Mouse (Mus musculus): ENCODE data around the gene Slc24a3.

DNA sequence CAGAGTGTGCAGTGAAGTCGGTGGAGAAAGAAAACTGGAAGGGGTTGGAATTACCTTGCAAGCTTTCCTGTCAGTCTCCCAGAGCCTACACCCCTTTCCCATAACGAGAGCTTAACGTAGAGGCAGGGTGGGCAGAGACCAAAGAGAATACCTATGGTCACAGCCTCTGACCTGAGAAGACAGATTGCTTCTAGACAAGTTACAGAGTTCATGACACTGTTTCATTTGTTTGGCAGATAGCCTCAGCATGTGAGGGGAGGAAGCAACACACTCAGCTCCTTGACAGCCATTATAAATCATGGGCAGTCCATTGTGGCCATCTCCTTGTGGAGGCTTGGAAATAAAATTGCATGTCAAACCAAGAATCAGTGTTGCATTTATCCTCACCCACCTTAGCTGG, 156.9 kb downstream of the Slc24a3 start:
- TF ChIP-seq ZMIZ1 (IDR thresholded peaks at IDR 0.05; ENCODE audit: low read depth, low read length) (no peak), ZKSCAN1 (IDR thresholded peaks at IDR 0.05; ENCODE audit: low read depth, low read length) (no peak), POLR2AphosphoS5 (IDR thresholded peaks at IDR 0.05; ENCODE audit: borderline replicate concordance, low read depth, low read length) (no peak), MAFK (IDR thresholded peaks at IDR 0.05; ENCODE audit: borderline replicate concordance, low read depth, low read length) (no peak), GABPA (IDR thresholded peaks at IDR 0.05; ENCODE audit: low read depth, low read length) (no peak), CTCF (IDR thresholded peaks at IDR 0.05 in 2 of 3, conservative IDR thresholded peaks at IDR 0.05 in 1 of 3; ENCODE audit: control insufficient read depth in 1 of 3, insufficient read depth in 1 of 3, low read depth in 2 of 3, low read length in 3 of 3, poor library complexity in 1 of 3, severe bottlenecking in 1 of 3) (no peak), KAT2A (conservative IDR thresholded peaks at IDR 0.05; ENCODE audit: low read depth, low read length) (no peak), GATA1 (IDR thresholded peaks at IDR 0.05; ENCODE audit: low read depth, low read length) (no peak), MAX (IDR thresholded peaks at IDR 0.05; ENCODE audit: low read length) (no peak)
